Mouse (Mus musculus): ENCODE measurements around the gene Cacng7.

DNA sequence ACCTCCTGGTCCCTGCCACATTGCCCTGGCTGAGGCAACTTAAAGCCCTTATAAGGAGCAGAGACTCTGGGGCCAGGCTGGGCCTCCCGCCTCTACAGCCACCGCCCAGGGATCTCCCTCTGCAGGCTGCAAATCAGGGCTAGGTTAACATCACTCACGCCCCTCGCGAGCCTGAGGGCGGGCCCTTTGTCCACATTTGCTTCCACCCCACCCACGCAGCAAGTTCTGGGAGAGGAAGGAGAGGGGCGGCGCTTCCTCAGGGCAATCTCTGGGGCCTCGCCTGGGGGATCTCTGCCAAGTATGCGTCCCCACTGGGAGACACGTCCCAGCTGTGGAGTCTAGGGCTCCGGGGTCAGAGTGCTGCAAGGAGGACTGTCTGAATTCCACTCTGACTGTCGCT is 40.0 kb upstream of the Cacng7 start:
- no peak for TF ChIP-seq BHLHE40 (IDR thresholded peaks at IDR 0.05; ENCODE audit: borderline replicate concordance, low read depth, low read length)
- no peak for TF ChIP-seq ZKSCAN1 (IDR thresholded peaks at IDR 0.05; ENCODE audit: low read depth, low read length)
- TF ChIP-seq POLR2A (IDR thresholded peaks at IDR 0.05; ENCODE audit: control insufficient read depth in 1 of 2, insufficient read depth in 1 of 2, low read depth in 1 of 2, low read length in 2 of 2, poor library complexity in 1 of 2), result no peak
- TF ChIP-seq KAT2A (conservative IDR thresholded peaks at IDR 0.05; ENCODE audit: low read depth, low read length), result no peak
- TF ChIP-seq MXI1 (IDR thresholded peaks at IDR 0.05; ENCODE audit: low read depth, low read length), result no peak
- no peak for TF ChIP-seq TCF12 (IDR thresholded peaks at IDR 0.05; ENCODE audit: low read depth, low read length)
- TF ChIP-seq CTCF (IDR thresholded peaks at IDR 0.05 in 2 of 3, conservative IDR thresholded peaks at IDR 0.05 in 1 of 3; ENCODE audit: control insufficient read depth in 1 of 3, insufficient read depth in 1 of 3, low read depth in 2 of 3, low read length in 3 of 3, poor library complexity in 1 of 3, severe bottlenecking in 1 of 3), result no peak
- TF ChIP-seq NRF1 (IDR thresholded peaks at IDR 0.05; ENCODE audit: insufficient read depth, low read depth, low read length, poor library complexity, severe bottlenecking), result no peak
- TF ChIP-seq RCOR1 (IDR thresholded peaks at IDR 0.05; ENCODE audit: low read depth, low read length), result no peak
- no peak for TF ChIP-seq MAX (IDR thresholded peaks at IDR 0.05; ENCODE audit: low read length)
- no peak for TF ChIP-seq MYB (IDR thresholded peaks at IDR 0.05; ENCODE audit: low read depth, low read length)
- TF ChIP-seq HCFC1 (IDR thresholded peaks at IDR 0.05; ENCODE audit: low read depth, low read length), result no peak
- TF ChIP-seq GATA1 (IDR thresholded peaks at IDR 0.05; ENCODE audit: low read depth, low read length), result no peak

Measured in MEL (cell line).